Mouse (Mus musculus) layer of hippocampus, adult 8-10 months (tissue): ENCODE results near the gene Steap1. TPM values are rescaled to one million over a fixed set of nuclear protein-coding genes. Genes with fewer than 3 reads are reported as not detected.

Source experiments
- DNase-seq, 2 experiments: peaks; one replicate each; pipeline ENCODE4 v3.0.0; 2022; ENCODE audit warnings: low spot score in 2 of 2
- total RNA-seq, 4 experiments: library from RNA; stranded (reverse); gene quantifications; 2 replicates each; pipeline ENCODE4 v1.2.4; 2022

Gene Steap1
- under 1 TPM in 2 of 4 experiments, not detected in 2; 0.58 to 0.73 TPM for total RNA-seq

- DNase-seq: peak; percentile 50 to 74
Observed at GRCm38 (mm10) chr5:5748866-5749682, at the start of gene Steap1. Steap1 (minus strand) TSS chr5:5749326.

GRCm38 (mm10) chr5:5787106-5787505 is 38.0 kb upstream of the Steap1 start:
- no peak for DNase-seq

GRCm38 (mm10) chr5:5756392-5757019 is 7.4 kb upstream of the Steap1 start:
- DNase-seq: no peak

- DNase-seq: peak; percentile 19 to 68
Observed at GRCm38 (mm10) chr5:5755039-5755438, 5.9 kb upstream of the Steap1 start.

GRCm38 (mm10) chr5:5749772-5750222 is 671 bp upstream of the Steap1 start:
- peak; percentile 13 to 42 for DNase-seq

GRCm38 (mm10) chr5:5734445-5734844 is 14.7 kb downstream of the Steap1 start:
- no peak for DNase-seq

GRCm38 (mm10) chr5:5732858-5733257 is 16.3 kb downstream of the Steap1 start:
- no peak for DNase-seq

- DNase-seq: no peak
Observed at GRCm38 (mm10) chr5:5732208-5732607, 16.9 kb downstream of the Steap1 start.

DNA sequence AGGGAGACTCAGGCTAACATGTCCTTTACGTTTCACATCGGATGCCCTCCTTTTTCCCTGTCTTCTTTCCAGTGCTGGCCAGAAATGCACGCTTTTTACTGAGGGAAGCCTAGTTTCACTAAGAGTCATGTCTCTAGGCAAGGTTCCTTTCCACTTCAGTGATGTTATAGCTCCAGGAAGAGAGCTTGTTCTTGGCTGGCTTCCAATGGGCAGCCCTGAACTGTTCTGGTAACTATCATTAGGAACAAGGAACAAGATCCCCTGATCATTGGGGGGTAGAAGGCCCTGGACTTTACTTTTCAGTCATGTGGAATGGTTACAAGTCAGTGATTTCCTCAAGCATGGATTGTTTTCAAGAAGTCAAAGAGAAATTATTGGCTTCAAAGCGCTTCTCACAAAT is 19.2 kb downstream of the Steap1 start:
- no peak for DNase-seq

GRCm38 (mm10) chr5:5722217-5722616 is 26.9 kb downstream of the Steap1 start:
- no peak for DNase-seq

GRCm38 (mm10) chr5:5711032-5711431 is 38.1 kb downstream of the Steap1 start:
- no peak for DNase-seq

- no peak for DNase-seq
Observed at GRCm38 (mm10) chr5:5707341-5708278, 41.5 kb downstream of the Steap1 start.

GRCm38 (mm10) chr5:5705019-5705418 is 44.1 kb downstream of the Steap1 start:
- no peak for DNase-seq

GRCm38 (mm10) chr5:5700386-5700785 is 48.7 kb downstream of the Steap1 start:
- DNase-seq: no peak

- DNase-seq: no peak
Observed at GRCm38 (mm10) chr5:5698830-5699229, 50.3 kb downstream of the Steap1 start.

DNA sequence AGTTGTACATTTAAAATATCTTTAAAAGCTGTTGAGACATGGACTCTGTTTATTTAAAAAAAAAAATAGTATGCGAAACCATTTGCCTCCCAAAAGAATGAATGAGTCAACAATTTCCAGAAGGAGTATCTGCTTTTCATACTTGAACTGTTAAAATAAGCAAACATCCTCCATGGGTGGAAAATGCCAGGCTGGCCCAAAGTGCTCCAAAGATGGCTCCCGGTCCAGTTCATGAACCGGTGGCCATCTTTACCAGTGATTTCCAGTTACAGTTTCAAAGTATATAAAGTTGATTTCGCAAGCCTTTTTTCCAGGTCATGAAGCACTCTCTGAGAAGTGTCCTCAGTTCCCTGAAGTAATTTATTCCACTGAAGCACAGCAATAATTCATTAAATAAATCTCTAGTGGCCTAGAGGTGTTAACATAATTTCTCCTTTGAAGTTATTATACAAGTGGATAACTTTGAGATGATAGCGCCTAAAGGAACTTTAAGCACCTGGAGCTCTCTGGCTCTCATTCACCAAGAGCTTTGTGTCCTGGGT is 53.7 kb downstream of the Steap1 start:
- no peak for DNase-seq

DNA sequence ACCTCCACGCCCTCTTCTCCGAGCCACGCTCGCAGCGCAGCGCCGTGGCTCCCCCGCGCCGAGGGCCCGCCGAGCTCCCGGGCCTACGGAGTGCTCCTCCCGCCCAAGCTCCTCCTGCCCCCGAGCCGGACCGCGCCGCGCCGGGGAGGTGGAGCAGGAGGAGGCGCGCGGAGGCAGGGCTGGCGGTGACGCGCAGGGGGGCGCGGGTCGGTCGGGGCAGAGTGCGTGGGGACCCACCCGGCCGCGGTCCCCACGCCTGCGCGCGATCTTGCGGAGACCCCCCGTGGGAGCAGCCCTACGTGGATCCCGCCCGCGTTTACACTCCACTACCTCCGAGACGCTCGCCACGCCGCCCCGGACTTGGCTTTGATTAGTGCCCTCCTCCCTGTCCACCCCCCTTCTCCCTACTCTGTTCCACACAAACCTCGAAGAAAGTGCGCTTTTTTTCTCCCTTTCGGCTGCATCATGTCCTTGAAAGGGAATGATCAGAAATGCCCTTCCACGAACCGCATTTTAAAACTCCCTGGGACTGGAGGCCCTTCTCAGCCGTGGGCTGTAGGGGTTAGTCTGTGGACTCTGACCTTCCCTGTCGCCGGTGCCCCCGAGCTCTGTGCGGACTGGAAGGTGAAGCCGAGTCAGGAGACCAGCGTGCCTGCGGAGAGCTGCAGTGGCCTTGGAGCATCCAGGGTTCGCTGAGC is 55.0 kb downstream of the Steap1 start, which contains the start of gene Steap2:
Steap2 (minus strand) TSS at position 623 of the 698 bp plus-strand sequence.
- no peak for DNase-seq

GRCm38 (mm10) chr5:5693541-5693955 is 55.6 kb downstream of the Steap1 start:
- no peak for DNase-seq

DNA sequence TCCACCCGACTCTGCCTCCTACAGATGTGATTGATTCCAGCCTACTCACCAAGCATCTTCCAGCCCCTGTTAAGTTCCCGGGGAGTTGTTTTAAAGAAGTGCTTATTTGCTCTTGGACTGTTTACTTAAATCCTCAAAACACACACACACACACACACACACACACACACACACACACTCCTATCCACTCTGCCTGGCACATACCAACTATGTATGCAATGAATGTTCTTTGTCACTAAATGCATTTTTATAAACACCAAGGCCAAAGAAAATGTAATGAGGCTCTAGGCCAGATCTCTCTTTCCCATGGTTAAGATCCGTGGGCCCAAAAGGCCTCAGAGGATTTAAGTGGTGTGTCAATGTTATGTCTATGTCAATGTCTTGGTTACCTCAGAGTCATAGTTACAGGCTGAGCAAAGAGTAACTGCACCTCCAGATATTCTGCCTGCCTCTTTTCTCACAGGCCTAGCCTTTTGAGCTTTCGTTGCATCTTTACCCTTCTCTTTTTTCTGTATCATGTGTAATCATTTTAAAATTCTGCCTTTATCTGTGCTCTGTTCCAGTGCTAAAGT is 56.9 kb downstream of the Steap1 start:
- no peak for DNase-seq

DNA sequence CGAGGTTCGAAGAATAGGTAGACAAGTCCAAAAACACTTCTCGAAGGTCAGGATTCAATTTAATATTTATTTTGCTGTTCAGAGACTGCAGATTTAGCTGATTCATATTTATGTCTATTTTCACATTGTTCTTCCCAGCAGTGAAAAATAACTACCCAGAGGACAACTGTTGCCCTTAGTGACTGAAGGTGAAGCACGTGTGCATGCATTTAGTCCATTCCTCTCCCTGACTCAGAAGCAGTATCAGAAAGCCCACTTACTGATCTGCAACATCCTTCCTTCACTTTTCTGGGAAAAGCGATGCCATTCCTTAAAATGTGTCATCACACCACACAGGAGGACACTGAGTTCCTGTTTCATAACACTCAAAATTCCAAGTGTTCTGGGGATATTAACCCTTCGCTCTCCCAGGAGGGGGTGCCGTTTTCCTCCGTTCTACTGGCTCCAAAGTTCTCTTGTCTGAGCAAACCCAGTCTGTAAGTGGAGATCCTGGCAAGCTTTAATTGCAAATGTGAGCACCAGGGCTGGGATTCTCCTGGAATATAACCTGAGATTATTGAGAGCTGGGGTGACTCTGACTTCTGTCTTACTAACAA is 60.1 kb downstream of the Steap1 start:
- DNase-seq: no peak
